Mouse (Mus musculus) thymus, postnatal 14 days (tissue): ENCODE measurements at regions not wholly inside any gene's neighbourhood (a gene's known extent, or its start where the extent isn't known, plus 50 kb on each side); places are given as distances from the start of the nearest gene placed in this dataset.

Experiments
- DNase-seq: peaks from one replicate; pipeline ENCODE4 v3.0.0; 2021

- no peak for DNase-seq
Measured at GRCm38 (mm10) chr3:34465040-34465831, 185.0 kb upstream of the Sox2 start.

GRCm38 (mm10) chr3:34458766-34459165 lies 191.4 kb upstream of the Sox2 start:
- no peak for DNase-seq

GRCm38 (mm10) chr3:34457821-34458220 lies 192.4 kb upstream of the Sox2 start:
- no peak for DNase-seq

- DNase-seq: peak; percentile 11
Measured at GRCm38 (mm10) chr3:34456488-34457433, 193.4 kb upstream of the Sox2 start.

- DNase-seq: no peak
Measured at GRCm38 (mm10) chr3:34454026-34454624, 196.1 kb upstream of the Sox2 start.

- no peak for DNase-seq
Measured at GRCm38 (mm10) chr3:34445354-34445753, 204.9 kb upstream of the Sox2 start.

GRCm38 (mm10) chr3:34444802-34445201 lies 205.4 kb upstream of the Sox2 start:
- no peak for DNase-seq

- DNase-seq: no peak
Measured at GRCm38 (mm10) chr3:34443731-34444628, 206.2 kb upstream of the Sox2 start.

- no peak for DNase-seq
Measured at GRCm38 (mm10) chr3:34443307-34443706, 206.9 kb upstream of the Sox2 start.

- no peak for DNase-seq
Measured at GRCm38 (mm10) chr3:34441792-34442191, 208.4 kb upstream of the Sox2 start.

GRCm38 (mm10) chr3:34441266-34441665 lies 208.9 kb upstream of the Sox2 start:
- no peak for DNase-seq

- DNase-seq: no peak
Measured at GRCm38 (mm10) chr3:34434901-34435300, 215.3 kb upstream of the Sox2 start.

- DNase-seq: no peak
Measured at GRCm38 (mm10) chr3:34427967-34428366, 222.2 kb upstream of the Sox2 start.

- no peak for DNase-seq
Measured at GRCm38 (mm10) chr3:34427495-34427894, 222.7 kb upstream of the Sox2 start.

- DNase-seq: no peak
Measured at GRCm38 (mm10) chr3:34426955-34427354, 223.2 kb upstream of the Sox2 start.

- no peak for DNase-seq
Measured at GRCm38 (mm10) chr3:34411915-34412306, 238.3 kb upstream of the Sox2 start.

GRCm38 (mm10) chr3:34411142-34411914 lies 238.9 kb upstream of the Sox2 start:
- no peak for DNase-seq

- DNase-seq: no peak
Measured at GRCm38 (mm10) chr3:34403586-34403985, 246.6 kb upstream of the Sox2 start.

- DNase-seq: no peak
Measured at GRCm38 (mm10) chr3:34391275-34391674, 258.9 kb upstream of the Sox2 start.

- DNase-seq: no peak
Measured at GRCm38 (mm10) chr3:34384965-34385505, 265.2 kb upstream of the Sox2 start.

- DNase-seq: no peak
Measured at GRCm38 (mm10) chr3:34377913-34378312, 272.3 kb upstream of the Sox2 start.
